Mouse (Mus musculus) CH12.LX (cell line): ENCODE measurements around the gene Grhl1. TPM values are rescaled to one million over a fixed set of nuclear protein-coding genes. Genes with fewer than 3 reads are reported as not detected.
"Not testable (repeated sequence)": the region's sequence is repeated elsewhere in the genome, so short reads cannot be mapped to it uniquely, and the experiment has no call there.

Source experiments
- DNase-seq: peaks from one replicate; pipeline ENCODE4 v3.0.0-alpha.2; 2013; ENCODE audit errors: extremely low read depth
- H3K27ac ChIP-seq: 2 replicates; pipeline ENCODE4 v1.5.1; 2012; ENCODE audit warnings: low read depth, mild to moderate bottlenecking, control low read depth, moderate library complexity; ENCODE audit not compliant: insufficient read depth
- H3K27me3 ChIP-seq: replicated peaks from 2 replicates; pipeline ENCODE3; 2012; ENCODE audit warnings: inconsistent platforms
- H3K36me3 ChIP-seq, 2 experiments: replicated peaks in 1 of 2; 2 replicates each; pipeline versions ENCODE3 to v1.6.1; 2012; ENCODE audit warnings: inconsistent platforms in 1 of 2, low read length in 1 of 2, mild to moderate bottlenecking in 1 of 2, mixed read lengths in 1 of 2, moderate library complexity in 1 of 2; ENCODE audit not compliant: control insufficient read depth in 1 of 2, insufficient read depth in 1 of 2
- H3K4me1 ChIP-seq, 2 experiments: 2 replicates each; pipeline ENCODE4 v1.6.1; 2012; ENCODE audit warnings: inconsistent platforms in 1 of 2, moderate library complexity in 1 of 2; ENCODE audit not compliant: insufficient read depth in 2 of 2, control insufficient read depth in 1 of 2
- H3K4me2 ChIP-seq: 2 replicates; pipeline ENCODE4 v1.6.1; 2012; ENCODE audit warnings: low read depth, mild to moderate bottlenecking, control low read depth; ENCODE audit not compliant: poor library complexity, insufficient read depth, severe bottlenecking
- H3K4me3 ChIP-seq, 3 experiments: fragments of 150-350 bp in 1 of 3; sonication (generic) in 1 of 3; replicated peaks in 1 of 3; 2 replicates each; pipeline versions ENCODE3 to v1.5.1; 2011 to 2012; ENCODE audit warnings: low read depth in 2 of 3, low read length in 2 of 3, mild to moderate bottlenecking in 2 of 3, moderate library complexity in 2 of 3, control low read depth in 1 of 3, improper control_type of control experiment in 1 of 3, inconsistent platforms in 1 of 3, mixed read lengths in 1 of 3; ENCODE audit not compliant: poor library complexity in 1 of 3
- H3K79me2 ChIP-seq: replicated peaks from 2 replicates; pipeline ENCODE4 v1.6.1; 2012; ENCODE audit warnings: mild to moderate bottlenecking, moderate library complexity; ENCODE audit not compliant: control insufficient read depth, poor library complexity, insufficient read depth, severe bottlenecking; ENCODE audit errors: extremely low read depth
- H3K9ac ChIP-seq: 2 replicates; pipeline ENCODE4 v1.6.1; 2012; ENCODE audit warnings: low read depth, mild to moderate bottlenecking, control low read depth, moderate library complexity; ENCODE audit not compliant: insufficient read depth
- H3K9me3 ChIP-seq: replicated peaks from 2 replicates; pipeline ENCODE3; 2012; ENCODE audit warnings: low read length, inconsistent platforms, mixed read lengths
- BHLHE40 ChIP-seq: IDR thresholded peaks from 2 replicates; pipeline ENCODE4 v1.6.1; 2011; ENCODE audit warnings: mild to moderate bottlenecking, low read depth, low read length, improper control_type of control experiment
- CHD2 ChIP-seq: IDR thresholded peaks from 2 replicates; pipeline ENCODE4 v1.6.1; 2011; ENCODE audit warnings: low read length, improper control_type of control experiment
- CTCF ChIP-seq, 2 experiments: IDR thresholded peaks in 1 of 2; conservative IDR thresholded peaks in 1 of 2; 2 replicates each; pipeline ENCODE4 v1.5.1; 2011 to 2012; ENCODE audit warnings: low read depth in 2 of 2, low read length in 2 of 2, improper control_type of control experiment in 1 of 2, inconsistent platforms in 1 of 2, mild to moderate bottlenecking in 1 of 2, moderate library complexity in 1 of 2
- ELF1 ChIP-seq: IDR thresholded peaks from 2 replicates; pipeline ENCODE4 v1.6.1; 2014; ENCODE audit warnings: low read depth, mild to moderate bottlenecking, inconsistent platforms, low read length, improper control_type of control experiment
- EP300 ChIP-seq: IDR thresholded peaks from 2 replicates; pipeline ENCODE4 v1.6.1; 2011; ENCODE audit warnings: low read length, improper control_type of control experiment
- GABPA ChIP-seq: IDR thresholded peaks from 2 replicates; pipeline ENCODE4 v1.6.1; 2012; ENCODE audit warnings: low read depth, low read length, improper control_type of control experiment, inconsistent platforms; ENCODE audit not compliant: insufficient replicate concordance
- IRF4 ChIP-seq: IDR thresholded peaks from 2 replicates; pipeline ENCODE4 v1.6.1; 2014; ENCODE audit warnings: low read depth, mild to moderate bottlenecking, inconsistent platforms, low read length, improper control_type of control experiment
- JUND ChIP-seq: conservative IDR thresholded peaks from 2 replicates; pipeline ENCODE4 v1.6.1; 2011; ENCODE audit warnings: low read depth, low read length, improper control_type of control experiment
- MAZ ChIP-seq: IDR thresholded peaks from 2 replicates; pipeline ENCODE4 v1.6.1; 2012; ENCODE audit warnings: low read depth, mild to moderate bottlenecking, inconsistent platforms, low read length, improper control_type of control experiment, moderate library complexity
- MYC ChIP-seq: IDR thresholded peaks from 2 replicates; pipeline ENCODE4 v1.6.1; 2011; ENCODE audit warnings: low read depth, mild to moderate bottlenecking, improper control_type of control experiment, low read length
- NRF1 ChIP-seq: IDR thresholded peaks from 2 replicates; pipeline ENCODE4 v1.6.1; 2014; ENCODE audit warnings: low read depth, mild to moderate bottlenecking, inconsistent platforms, low read length, improper control_type of control experiment, moderate library complexity
- PAX5 ChIP-seq: IDR thresholded peaks from 2 replicates; pipeline ENCODE4 v1.6.1; 2012; ENCODE audit warnings: low read length, inconsistent platforms, mixed read lengths
- POLR2A ChIP-seq: IDR thresholded peaks from 2 replicates; pipeline ENCODE4 v1.6.1; 2011; ENCODE audit warnings: low read depth, mild to moderate bottlenecking, improper control_type of control experiment, low read length
- POLR2AphosphoS2 ChIP-seq: IDR thresholded peaks from 2 replicates; pipeline ENCODE4 v1.6.1; 2011; ENCODE audit warnings: low read depth, low read length, improper control_type of control experiment
- RAD21 ChIP-seq: IDR thresholded peaks from 2 replicates; pipeline ENCODE4 v1.6.1; 2011; ENCODE audit warnings: low read depth, mild to moderate bottlenecking, low read length, improper control_type of control experiment, moderate library complexity
- SMC3 ChIP-seq: IDR thresholded peaks from 2 replicates; pipeline ENCODE4 v1.6.1; 2011; ENCODE audit warnings: low read depth, low read length, improper control_type of control experiment
- TBP ChIP-seq: conservative IDR thresholded peaks from 2 replicates; pipeline ENCODE4 v1.6.1; 2011; ENCODE audit warnings: low read depth, low read length, improper control_type of control experiment
- TCF12 ChIP-seq: IDR thresholded peaks from 2 replicates; pipeline ENCODE4 v1.6.1; 2014; ENCODE audit warnings: low read depth, mild to moderate bottlenecking, inconsistent platforms, low read length, improper control_type of control experiment
- USF1 ChIP-seq: IDR thresholded peaks from 2 replicates; pipeline ENCODE4 v1.6.1; 2014; ENCODE audit warnings: low read depth, mild to moderate bottlenecking, inconsistent platforms, low read length, improper control_type of control experiment
- ZC3H11A ChIP-seq: IDR thresholded peaks from 2 replicates; pipeline ENCODE4 v1.6.1; 2012; ENCODE audit warnings: low read depth, mild to moderate bottlenecking, inconsistent platforms, low read length, improper control_type of control experiment
- ZNF384 ChIP-seq: IDR thresholded peaks from 2 replicates; pipeline ENCODE4 v1.6.1; 2012; ENCODE audit warnings: low read depth, low read length, improper control_type of control experiment, inconsistent platforms
- dilution Hi-C: fragments of 300-500 bp; cut with MboI; formaldehyde crosslinking; loops from 2 replicates; pipeline ENCODE4 v1.14.3; 2020; ENCODE audit warnings: low sequenced_read_pairs; ENCODE audit not compliant: extremely low pct_unique_long_range_greater_than_20kb, extremely low pct_ligation_motif_present
- in situ Hi-C: fragments of 300-500 bp; cut with MboI; formaldehyde crosslinking; loops from 3 replicates; pipeline ENCODE4 v1.14.3; 2019; ENCODE audit warnings: low sequenced_read_pairs, low pct_ligation_motif_present, low pct_unique_long_range_greater_than_20kb, mixed read lengths
- polyA plus RNA-seq: library from polyadenylated mRNA; unstranded; fragments of >175 nt; gene quantifications from 2 replicates; pipeline ENCODE4 v1.2.1, GENCODE M21; 2012; ENCODE audit warnings: low read depth; ENCODE audit not compliant: insufficient read length
- total RNA-seq, 2 experiments: library from RNA; depleted of rRNA; stranded (reverse); fragments of 300-350 nt in 1 of 2; fragments of >200 nt in 1 of 2; gene quantifications; 2 replicates each; pipeline ENCODE4 v1.2.3; 2012 to 2014

The Grhl1 gene
- total and polyA plus RNA-seq, 3 experiments, result 0.54 to 1.3 (median 0.66) TPM

- TF ChIP-seq PAX5 (no peak), IRF4 (no peak), TCF12 (no peak; the same call in 1 of the 2 replicates), USF1 (no peak), POLR2AphosphoS2 (no peak), ZC3H11A (no peak), CTCF (conservative IDR thresholded peaks at IDR 0.05 in 1 of 2, IDR thresholded peaks at IDR 0.05 in 1 of 2; ENCODE audit: low read depth in 2 of 2, low read length in 2 of 2) (no peak), POLR2A (no peak), ELF1 (no peak), RAD21 (no peak), SMC3 (no peak), TBP (no peak), JUND (no peak), NRF1 (no peak), GABPA (no peak), CHD2 (no peak), BHLHE40 (no peak), MYC (no peak)
- no peaks in the 10 kb centered on the region for H3K79me2 ChIP-seq
- no peak for DNase-seq
- H3K36me3 ChIP-seq, result no peaks in the 10 kb centered on the region
- H3K4me1 ChIP-seq, result peaks cover 33 to 66% of the 10 kb centered on the region in 2 experiments
- dilution Hi-C loops, result no loop called here
- H3K9me3 ChIP-seq, result no peaks in the 10 kb centered on the region
- peak overlapping the region; percentile 67 for H3K4me2 ChIP-seq
- no peak overlapping the region for H3K4me3 ChIP-seq
- H3K9ac ChIP-seq, result peak overlapping the region; percentile 35; the same call in 1 of the 2 replicates
- in situ Hi-C loops, result no loop called here
- peak overlapping the region; percentile 81 for H3K27ac ChIP-seq
- no peaks in the 10 kb centered on the region for H3K27me3 ChIP-seq
These were observed 62.1 kb downstream of the Grhl1 start for GRCm38 (mm10) chr12:24634212-24634611.

GRCm38 (mm10) chr12:24634648-24635047, 62.6 kb downstream of the Grhl1 start:
- dilution Hi-C loops, result no loop called here
- Histone ChIP-seq H3K9me3 (no peaks in the 10 kb centered on the region), H3K4me2 (no peak overlapping the region), H3K4me1 (peaks cover 31 to 62% of the 10 kb centered on the region in 2 experiments), H3K27me3 (no peaks in the 10 kb centered on the region)
- DNase-seq, result no peak
- peak; percentile 55; the same call in 1 of the 2 replicates for TF ChIP-seq TCF12
- no peak for TF ChIP-seq ZC3H11A
- TF ChIP-seq RAD21, result no peak
- no peak for TF ChIP-seq ZNF384
- TF ChIP-seq BHLHE40, result peak; percentile 51; the same call in 1 of the 2 replicates
- no peak for TF ChIP-seq EP300
- TF ChIP-seq MAZ, result no peak
- TF ChIP-seq, all 38 proteins: peak for 2
- H3K27ac ChIP-seq, result no peak overlapping the region
- no peak overlapping the region for H3K4me3 ChIP-seq
- in situ Hi-C loops, result no loop called here
- H3K9ac ChIP-seq, result no peak overlapping the region; the same call in 1 of the 2 replicates
- no peaks in the 10 kb centered on the region for H3K36me3 ChIP-seq
- no peaks in the 10 kb centered on the region for H3K79me2 ChIP-seq

- dilution Hi-C loops, H3K27me3 ChIP-seq, DNase-seq, H3K79me2 ChIP-seq, H3K36me3 ChIP-seq, H3K9ac ChIP-seq, H3K9me3 ChIP-seq, H3K4me3 ChIP-seq, in situ Hi-C loops, H3K4me2 ChIP-seq, H3K27ac ChIP-seq: not testable (repeated sequence)
- peaks cover 14 to 40% of the 10 kb centered on the region in 2 experiments for H3K4me1 ChIP-seq
These were observed 66.7 kb downstream of the Grhl1 start for GRCm38 (mm10) chr12:24638787-24639186.
